Comparison of ENCODE assay signal across 8 mouse cellular contexts in genomic region chr2:92459921-92460707, GRCm38 (mm10). TPM values are rescaled to one million over a fixed set of nuclear protein-coding genes. Genes with fewer than 3 reads are reported as not detected.
DNase-seq lines count a peak whose midpoint lies in the region; ATAC-seq and TF ChIP-seq lines count a peak whose summit lies in the region.

Gene Slc35c1 (minus strand): TSS chr2:92460538.

- peak within 1 kb of the TSS; percentile 81 for H3K4me2 ChIP-seq in liver, embryonic 12.5 days
- H3K4me2 ChIP-seq in myocyte (ENCODE audit: low read depth), result peak within 1 kb of the TSS; percentile 96

- peaks cover 13% of the 10 kb centered on the region for H3K79me2 ChIP-seq in myocyte (ENCODE audit: control insufficient read depth, insufficient read depth)

- WGBS in heart, embryonic 10.5 days, result under 1% methylated on average over 34 of the region's 34 CpGs
- 3% methylated on average over 34 of the region's 34 CpGs for WGBS in liver, embryonic 12.5 days (ENCODE audit: insufficient replicate concordance)

- peak within 1 kb of the TSS; percentile 80 for H3K9ac ChIP-seq in liver, embryonic 12.5 days

- H3K9me3 ChIP-seq in heart, embryonic 10.5 days, result no peaks in the 10 kb centered on the region
- H3K9me3 ChIP-seq in liver, embryonic 12.5 days (replicated peaks), result no peaks in the 10 kb centered on the region

- no peak for TF ChIP-seq POLR2A in myocyte (IDR thresholded peaks at IDR 0.05; ENCODE audit: insufficient read length, low read depth)

- peak within 1 kb of the TSS; percentile 95 for H3K4me3 ChIP-seq in heart, embryonic 10.5 days
- H3K4me3 ChIP-seq in liver, embryonic 12.5 days, result peak within 1 kb of the TSS; percentile 78
- H3K4me3 ChIP-seq in myocyte, result peak within 1 kb of the TSS; percentile 84

- H3K36me3 ChIP-seq in heart, embryonic 10.5 days, result 0 out of 2 replicates have a peak, but pooled peaks cover 1% of the 10 kb centered on the region
- peaks cover 15% of the 10 kb centered on the region for H3K36me3 ChIP-seq in liver, embryonic 12.5 days
- H3K36me3 ChIP-seq in myocyte (ENCODE audit: control insufficient read depth, insufficient read depth), result peaks cover 3% of the 10 kb centered on the region

- H3K27ac ChIP-seq in heart, embryonic 10.5 days, result peak within 1 kb of the TSS; percentile 91
- peak within 1 kb of the TSS; percentile 68 for H3K27ac ChIP-seq in liver, embryonic 12.5 days

- peak within 1 kb of the TSS; percentile 39 for H3ac ChIP-seq in myocyte (ENCODE audit: control insufficient read depth, insufficient read length)

- ATAC-seq in liver, embryonic 12.5 days, result peak; percentile 14

- H3K4me1 ChIP-seq in heart, embryonic 10.5 days, result peaks cover 41% of the 10 kb centered on the region
- peaks cover 52% of the 10 kb centered on the region for H3K4me1 ChIP-seq in liver, embryonic 12.5 days

- DNase-seq in layer of hippocampus, adult 8-10 months (ENCODE audit: low spot score in 2 of 2), result no peak
- DNase-seq in layer of hippocampus, adult 9-11 months, result no peak
- peak; percentile 57 for DNase-seq in cerebellum, adult 9-10 months
- no peak for DNase-seq in heart, embryonic 10.5 days (ENCODE audit: low spot score)
- DNase-seq in kidney, adult 8-10 months, result peak; percentile 40 to 55
- DNase-seq in thymus, postnatal 36 days, result peak; percentile 72 to 82

- H3K27me3 ChIP-seq in heart, embryonic 10.5 days (ENCODE audit: insufficient read depth, poor library complexity, severe bottlenecking), result peaks cover 29% of the 10 kb centered on the region
- H3K27me3 ChIP-seq in liver, embryonic 12.5 days (replicated peaks), result peaks cover 17% of the 10 kb centered on the region
- H3K27me3 ChIP-seq in myocyte (ENCODE audit: control insufficient read depth, insufficient read depth, insufficient read length), result no peaks in the 10 kb centered on the region

TF ChIP-seq in myocyte, 11 proteins besides CTCF, POLR2A, EP300 and RAD21:
- TF ChIP-seq USF1 (IDR thresholded peaks at IDR 0.05; ENCODE audit: low read depth), result no peak
- TF ChIP-seq MYOD1 (IDR thresholded peaks at IDR 0.05; ENCODE audit: control insufficient read depth in 1 of 3, insufficient read length in 2 of 3, low read depth in 2 of 3), result no peak
- TF ChIP-seq REST (IDR thresholded peaks at IDR 0.05; ENCODE audit: insufficient read depth, insufficient read length), result no peak
- no peak for TF ChIP-seq MAX (IDR thresholded peaks at IDR 0.05; ENCODE audit: low read depth)

RNA-seq across cellular contexts. Expression of gene Slc35c1, which starts in this region (rescaled TPM):
- total RNA-seq in layer of hippocampus, adult 8-10 months (2022), result 10 to 100 TPM; 13.2 to 17.1 (median 14.7) TPM
- polyA plus RNA-seq in heart, embryonic 10.5 days (2016; fragmentation: Nextera tagmentation; extraction: Ambion mirVana), result 14.1 and 14.9 TPM in 2 replicates
- polyA plus RNA-seq in liver, embryonic 12.5 days (2016; fragmentation: Nextera tagmentation; extraction: Ambion mirVana), result 15.3 and 15.5 TPM in 2 replicates
- polyA plus RNA-seq in myocyte (2012; fragmentation: generic; extraction: Trizol), result 13.8 TPM

Comparison
In these comparisons a context has a peak if more than half of its experiments do, and no peak if none do; other contexts are left out.
1. DNase-seq: peak in cerebellum, adult 9-10 months (single experiment), kidney, adult 8-10 months (2 of 2) and thymus, postnatal 36 days (2 of 2); none in layer of hippocampus, adult 8-10 months (0 of 2), layer of hippocampus, adult 9-11 months (single experiment) and heart, embryonic 10.5 days (single experiment).
2. Peak in every context shown above with its lines, with median percentiles within 50 percentile points of each other: H3K4me3 ChIP-seq.